In the genomic region with DNA sequence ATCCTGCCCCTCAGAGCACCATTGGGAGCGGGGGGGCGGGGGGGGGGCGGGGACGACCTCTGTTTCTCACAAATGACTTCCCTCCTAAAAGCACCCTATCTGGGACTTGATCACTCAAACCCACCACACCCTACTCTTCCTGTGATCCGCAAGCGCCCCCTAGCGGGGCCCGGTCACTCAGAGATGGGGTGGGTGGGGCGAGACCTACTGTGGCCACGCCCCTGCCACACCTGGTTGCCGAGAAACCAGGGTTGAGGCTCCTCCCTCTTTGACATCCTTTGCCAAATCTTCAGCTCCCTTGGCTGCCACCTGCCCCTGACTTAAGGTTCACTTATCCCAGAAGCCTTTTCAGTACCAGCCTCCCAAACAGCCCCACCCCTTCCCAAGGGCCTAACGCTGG, we compare ENCODE assay signal across 9 mouse cellular contexts. TPM values are rescaled to one million over a fixed set of nuclear protein-coding genes. Genes with fewer than 3 reads are reported as not detected.
DNase-seq lines count a peak whose midpoint lies in the region; ATAC-seq and TF ChIP-seq lines count a peak whose summit lies in the region.
"Had no signal": no experiment of that assay in that cellular context is flagged by ENCODE, and none has a peak within 500 bp of the region (broad histone marks: within the 10 kb centered on the region; RNA-seq: fewer than 3 reads in every experiment).

No protein-coding gene starts in this region.

- no peak overlapping the region for H3K4me3 ChIP-seq in forebrain, postnatal 0 days (ENCODE audit: low read depth, low read length)
- H3K4me3 ChIP-seq in forebrain, embryonic 14.5 days (ENCODE audit: low read depth, low read length) = no peak overlapping the region
- H3K4me3 ChIP-seq in bone marrow, adult 2 months (replicated peaks; ENCODE audit: control insufficient read depth, low read depth, low read length) = no peak overlapping the region
- H3K4me3 ChIP-seq in testis, adult 2 months (ENCODE audit: control insufficient read depth, low read depth, low read length) = no peak overlapping the region
- H3K4me3 ChIP-seq: myocyte had no signal

- H3K27ac ChIP-seq in forebrain, postnatal 0 days (ENCODE audit: low read depth, low read length) = no peak overlapping the region
- H3K27ac ChIP-seq in forebrain, embryonic 14.5 days (ENCODE audit: low read depth, low read length) = no peak overlapping the region
- no peak overlapping the region for H3K27ac ChIP-seq in bone marrow, adult 2 months (ENCODE audit: control insufficient read depth, insufficient read depth, low read depth, low read length, poor library complexity)
- H3K27ac ChIP-seq in testis, adult 2 months (ENCODE audit: control insufficient read depth, insufficient read depth, low read depth, low read length) = no peak overlapping the region

- WGBS in forebrain, postnatal 0 days = 5% methylated on average over 12 of the region's 12 CpGs
- 5% methylated on average over 12 of the region's 12 CpGs for WGBS in forebrain, embryonic 14.5 days
- WGBS in bone marrow, adult 2 months = 8% methylated on average over 12 of the region's 12 CpGs

- no peak for ATAC-seq in forebrain, postnatal 0 days
- ATAC-seq in forebrain, embryonic 14.5 days = no peak

- H3K9me3 ChIP-seq in forebrain, postnatal 0 days (ENCODE audit: low read length) = no peaks in the 10 kb centered on the region
- H3K9me3 ChIP-seq in forebrain, embryonic 14.5 days (replicated peaks; ENCODE audit: control insufficient read depth, low read length) = no peaks in the 10 kb centered on the region

- TF ChIP-seq CTCF in forebrain, postnatal 0 days (IDR thresholded peaks at IDR 0.05; ENCODE audit: low read depth) = peak; percentile 52
- peak; percentile 31; the same call in 1 of the 2 replicates for TF ChIP-seq CTCF in bone marrow, adult 2 months (IDR thresholded peaks at IDR 0.05; ENCODE audit: control insufficient read depth, insufficient read depth, low read length)
- peak; percentile 54; the same call in 1 of the 2 replicates for TF ChIP-seq CTCF in testis, adult 2 months (IDR thresholded peaks at IDR 0.05; ENCODE audit: control insufficient read depth, insufficient read depth, insufficient replicate concordance, low read depth, low read length)

- no peak for TF ChIP-seq POLR2A in bone marrow, adult 2 months (IDR thresholded peaks at IDR 0.05; ENCODE audit: borderline replicate concordance, control insufficient read depth, low read depth, low read length)
- TF ChIP-seq POLR2A in testis, adult 2 months (IDR thresholded peaks at IDR 0.05; ENCODE audit: control insufficient read depth, low read depth, low read length) = no peak

- no peak overlapping the region for H3K4me2 ChIP-seq in forebrain, postnatal 0 days (ENCODE audit: low read depth)
- no peak overlapping the region for H3K4me2 ChIP-seq in forebrain, embryonic 14.5 days (ENCODE audit: low read length)

- peaks cover 11% of the 10 kb centered on the region; the same call in 1 of the 2 replicates for H3K4me1 ChIP-seq in forebrain, postnatal 0 days (ENCODE audit: insufficient read depth)
- peaks cover 8% of the 10 kb centered on the region for H3K4me1 ChIP-seq in forebrain, embryonic 14.5 days (ENCODE audit: control insufficient read depth, insufficient read depth, low read length)
- H3K4me1 ChIP-seq in bone marrow, adult 2 months (ENCODE audit: control insufficient read depth, insufficient read depth, low read length) = peaks cover 5% of the 10 kb centered on the region; the same call in 1 of the 2 replicates
- peaks cover 49% of the 10 kb centered on the region for H3K4me1 ChIP-seq in testis, adult 2 months (ENCODE audit: control insufficient read depth, insufficient read depth, low read length)

- H3K9ac ChIP-seq in forebrain, postnatal 0 days = no peak overlapping the region
- no peak overlapping the region for H3K9ac ChIP-seq in forebrain, embryonic 14.5 days (ENCODE audit: low read length)

- no peaks in the 10 kb centered on the region for H3K36me3 ChIP-seq in forebrain, postnatal 0 days (ENCODE audit: insufficient read depth)
- H3K36me3 ChIP-seq in forebrain, embryonic 14.5 days (ENCODE audit: control insufficient read depth, insufficient read depth, low read length) = no peaks in the 10 kb centered on the region
- no peaks in the 10 kb centered on the region for H3K36me3 ChIP-seq in testis, adult 2 months (ENCODE audit: control insufficient read depth, insufficient read depth, low read length)

- DNase-seq in forebrain, postnatal 0 days = peak; percentile 32
- no peak for DNase-seq in forebrain, embryonic 14.5 days (ENCODE audit: low spot score)
- peak; percentile 46 for DNase-seq in forelimb bud, embryonic 11.5 days (ENCODE audit: low read depth, low spot score)
- DNase-seq in kidney, adult 11 months = peak; percentile 91
- peak; percentile 91 for DNase-seq in liver
- peak; percentile 82 for DNase-seq in naive thymus-derived CD4-positive, alpha-beta T cell, adult 2 months (ENCODE audit: low read depth)

- peaks cover 45% of the 10 kb centered on the region for H3K27me3 ChIP-seq in forebrain, postnatal 0 days (ENCODE audit: insufficient read depth, low read length)
- peaks cover 47% of the 10 kb centered on the region for H3K27me3 ChIP-seq in forebrain, embryonic 14.5 days (replicated peaks; ENCODE audit: control insufficient read depth, insufficient read depth, low read length)
- H3K27me3 ChIP-seq in testis, adult 2 months (ENCODE audit: control insufficient read depth, insufficient read depth, low read length) = no peaks in the 10 kb centered on the region

RNA-seq across cellular contexts. Expression of gene Nrtn, which starts 0.8 kb away (rescaled TPM):
- total RNA-seq in forebrain, postnatal 0 days (2014; rRNA removed) = 1.9 and 5.4 TPM in 2 replicates
- 2.7 and 2.8 TPM in 2 replicates for polyA plus RNA-seq in forebrain, postnatal 0 days (2015; fragmentation: Nextera tagmentation; extraction: Ambion mirVana)
- 0.94 and 1.7 TPM in 2 replicates for polyA plus RNA-seq in forebrain, embryonic 14.5 days (2014; fragmentation: Nextera tagmentation; extraction: Ambion mirVana)
- not detected in 2 replicates for polyA plus RNA-seq in bone marrow, adult 2 months (2011; ENCODE audit: insufficient read depth, insufficient read length, low replicate concordance, missing spikeins)
- polyA plus RNA-seq in testis, adult 2 months (2012; rRNA removed) = 7.8 and 9.2 TPM in 2 replicates

RNA-seq across cellular contexts. Expression of gene Dus3l, which starts 6.4 kb away (rescaled TPM):
- total RNA-seq in forebrain, postnatal 0 days (2014; rRNA removed) = 75.1 and 75.3 TPM in 2 replicates
- 70.4 and 79.9 TPM in 2 replicates for polyA plus RNA-seq in forebrain, postnatal 0 days (2015; fragmentation: Nextera tagmentation; extraction: Ambion mirVana)
- 48.2 and 57.3 TPM in 2 replicates for polyA plus RNA-seq in forebrain, embryonic 14.5 days (2014; fragmentation: Nextera tagmentation; extraction: Ambion mirVana)
- polyA plus RNA-seq in bone marrow, adult 2 months (2011; ENCODE audit: insufficient read depth, insufficient read length, low replicate concordance, missing spikeins) = 15.8 and 51.0 TPM in 2 replicates
- polyA plus RNA-seq in testis, adult 2 months (2012; rRNA removed) = 29.7 and 31.3 TPM in 2 replicates

RNA-seq across cellular contexts. Expression of gene Prr22, which starts 11.9 kb away (rescaled TPM):
- total RNA-seq in forebrain, postnatal 0 days (2014; rRNA removed) = 0.69 and 0.71 TPM in 2 replicates
- 0.14 and 0.25 TPM in 2 replicates for polyA plus RNA-seq in forebrain, postnatal 0 days (2015; fragmentation: Nextera tagmentation; extraction: Ambion mirVana)
- polyA plus RNA-seq in forebrain, embryonic 14.5 days (2014; fragmentation: Nextera tagmentation; extraction: Ambion mirVana) = 0.42 and 0.52 TPM in 2 replicates
- polyA plus RNA-seq in bone marrow, adult 2 months (2011; ENCODE audit: insufficient read depth, insufficient read length, low replicate concordance, missing spikeins) = 1.7 and 1.9 TPM in 2 replicates
- 158 and 194 TPM in 2 replicates for polyA plus RNA-seq in testis, adult 2 months (2012; rRNA removed)

RNA-seq across cellular contexts. Expression of gene Vmac, which starts 40.3 kb away (rescaled TPM):
- total RNA-seq in forebrain, postnatal 0 days (2014; rRNA removed) = 23.2 and 33.7 TPM in 2 replicates
- 24.3 and 26.9 TPM in 2 replicates for polyA plus RNA-seq in forebrain, postnatal 0 days (2015; fragmentation: Nextera tagmentation; extraction: Ambion mirVana)
- polyA plus RNA-seq in forebrain, embryonic 14.5 days (2014; fragmentation: Nextera tagmentation; extraction: Ambion mirVana) = 18.6 and 24.6 TPM in 2 replicates
- 3.1 and 5.8 TPM in 2 replicates for polyA plus RNA-seq in bone marrow, adult 2 months (2011; ENCODE audit: insufficient read depth, insufficient read length, low replicate concordance, missing spikeins)
- polyA plus RNA-seq in testis, adult 2 months (2012; rRNA removed) = 9.2 and 12.4 TPM in 2 replicates

RNA-seq across cellular contexts. Expression of gene Ndufa11, which starts 40.6 kb away (rescaled TPM):
- 191 TPM in 2 replicates for total RNA-seq in forebrain, postnatal 0 days (2014; rRNA removed)
- 576 and 730 TPM in 2 replicates for polyA plus RNA-seq in forebrain, postnatal 0 days (2015; fragmentation: Nextera tagmentation; extraction: Ambion mirVana)
- 490 and 613 TPM in 2 replicates for polyA plus RNA-seq in forebrain, embryonic 14.5 days (2014; fragmentation: Nextera tagmentation; extraction: Ambion mirVana)
- polyA plus RNA-seq in bone marrow, adult 2 months (2011; ENCODE audit: insufficient read depth, insufficient read length, low replicate concordance, missing spikeins) = 136 and 211 TPM in 2 replicates
- 135 and 159 TPM in 2 replicates for polyA plus RNA-seq in testis, adult 2 months (2012; rRNA removed)

Comparison
In these comparisons a context has a peak if more than half of its experiments do, and no peak if none do; other contexts are left out.
1. RNA of gene Prr22, which starts 11.9 kb away (polyA plus RNA-seq): 158 to 194 TPM in testis, adult 2 months; 1.7 to 1.9 TPM in bone marrow, adult 2 months, 0.42 to 0.52 TPM in forebrain, embryonic 14.5 days and 0.14 to 0.25 TPM in forebrain, postnatal 0 days; every median in the first group is over 10 times any median in the second.
2. Peak in every context shown above with its lines, with median percentiles within 50 percentile points of each other: CTCF ChIP-seq.